Mouse (Mus musculus): ENCODE results near the gene Fam207a. TPM values are rescaled to one million over a fixed set of nuclear protein-coding genes. Genes with fewer than 3 reads are reported as not detected.

Gene Fam207a
- polyA plus RNA-seq, 1 experiment from 2014 or later: 42.2 TPM

DNA sequence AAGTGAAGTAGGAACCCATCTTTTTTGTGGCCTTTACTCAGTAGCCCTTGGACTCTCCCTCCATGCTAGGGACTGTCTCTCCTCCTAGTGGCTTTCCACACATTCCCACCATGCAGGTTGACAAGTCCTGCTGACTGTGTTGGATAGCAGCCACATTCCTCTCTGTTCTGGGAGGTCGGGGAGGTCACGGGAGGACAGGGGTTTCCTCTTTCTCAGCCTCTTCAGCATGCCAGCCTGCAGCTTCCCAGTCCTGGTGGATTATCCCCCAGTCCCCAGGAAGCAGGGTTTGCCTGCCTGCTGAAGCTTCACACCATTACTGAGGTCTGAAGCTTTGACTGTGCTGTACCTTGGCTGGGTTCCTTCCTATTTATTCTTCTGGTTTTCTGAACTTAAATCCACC, 67.8 kb downstream of the Fam207a start:
- Histone ChIP-seq H3K4me1 (ENCODE audit: control insufficient read depth, insufficient read depth, low read length) (0 out of 2 replicates have a peak, but pooled peaks cover 2% of the 10 kb centered on the region), H3K4me3 (ENCODE audit: low read depth, low read length) (no peak overlapping the region), H3K27ac (ENCODE audit: low read depth, low read length) (no peak overlapping the region), H3K36me3 (ENCODE audit: control insufficient read depth, insufficient read depth, low read length) (no peaks in the 10 kb centered on the region), H3K9me3 (ENCODE audit: control insufficient read depth, low read length) (peaks cover 4% of the 10 kb centered on the region; the same call in 1 of the 2 replicates), H3K27me3 (ENCODE audit: control insufficient read depth, insufficient read depth, low read length) (no peaks in the 10 kb centered on the region), H3K4me2 (no peak overlapping the region), H3K9ac (ENCODE audit: low read length) (no peak overlapping the region)
- ATAC-seq (ENCODE audit: low FRiP score) (no peak), DNase-seq (ENCODE audit: low spot score, missing footprints) (peak; percentile 81)
- 13% methylated on average over 2 of the region's 2 CpGs for WGBS

DNA sequence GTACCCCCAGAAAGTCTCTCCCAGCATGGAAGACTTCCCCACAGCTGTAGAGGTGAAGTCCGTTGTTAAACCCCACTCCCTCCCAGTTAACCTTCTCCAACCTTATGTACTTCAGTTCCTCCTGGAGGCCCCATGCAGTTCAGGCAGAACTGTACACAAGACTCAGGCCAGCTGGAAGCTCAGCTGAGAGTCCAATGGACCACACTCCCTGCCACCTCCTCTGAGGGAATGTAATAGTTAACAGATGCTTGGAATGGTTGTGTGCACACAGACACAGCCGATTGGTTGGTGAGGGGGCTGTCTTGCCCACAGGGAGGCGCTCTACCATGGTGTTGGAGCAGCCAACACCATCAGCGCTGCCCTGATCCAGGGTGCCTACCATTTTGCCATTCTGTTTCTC, 73.3 kb downstream of the Fam207a start:
- ATAC-seq (ENCODE audit: low FRiP score) (no peak), DNase-seq (ENCODE audit: low spot score, missing footprints) (peak; percentile 28)
- Histone ChIP-seq H3K9me3 (ENCODE audit: control insufficient read depth, low read length) (peaks cover 4% of the 10 kb centered on the region; the same call in 1 of the 2 replicates), H3K27me3 (ENCODE audit: control insufficient read depth, insufficient read depth, low read length) (no peaks in the 10 kb centered on the region), H3K4me1 (ENCODE audit: control insufficient read depth, insufficient read depth, low read length) (no peaks in the 10 kb centered on the region), H3K9ac (ENCODE audit: low read length) (no peak overlapping the region), H3K4me3 (ENCODE audit: low read depth, low read length) (no peak overlapping the region), H3K36me3 (ENCODE audit: control insufficient read depth, insufficient read depth, low read length) (no peaks in the 10 kb centered on the region), H3K27ac (ENCODE audit: low read depth, low read length) (no peak overlapping the region), H3K4me2 (no peak overlapping the region)
- WGBS: 78% methylated on average over 4 of the region's 4 CpGs

DNA sequence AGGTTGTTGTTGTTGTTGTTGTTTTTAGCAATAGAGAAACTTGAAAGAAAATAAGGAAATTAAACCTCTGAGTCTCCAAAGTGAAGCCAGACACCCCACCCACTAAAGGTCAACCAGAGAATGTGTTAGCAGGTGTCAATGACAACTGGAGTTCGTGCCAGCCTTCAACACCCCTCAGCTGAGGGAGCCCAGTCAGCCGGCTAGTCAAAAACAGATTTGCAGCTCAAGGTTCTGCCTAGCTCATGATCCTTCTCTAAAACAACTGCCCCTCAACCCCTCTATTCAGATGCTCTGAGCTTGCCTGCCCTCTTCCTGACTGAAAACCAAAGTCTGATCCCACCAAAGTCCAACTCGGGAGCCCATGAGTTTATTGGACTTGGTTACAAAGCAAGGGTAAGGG, 73.8 kb downstream of the Fam207a start:
- no peak overlapping the region for H3K4me3 ChIP-seq (ENCODE audit: low read depth, low read length)
- no peak overlapping the region for H3K27ac ChIP-seq (ENCODE audit: low read depth, low read length)
- no peaks in the 10 kb centered on the region for H3K4me1 ChIP-seq (ENCODE audit: control insufficient read depth, insufficient read depth, low read length)
- no peak overlapping the region for H3K9ac ChIP-seq (ENCODE audit: low read length)
- no peaks in the 10 kb centered on the region for H3K36me3 ChIP-seq (ENCODE audit: control insufficient read depth, insufficient read depth, low read length)
- 88% methylated on average over 3 of the region's 3 CpGs for WGBS
- peak; percentile 14 for DNase-seq (ENCODE audit: low spot score, missing footprints)
- ATAC-seq (ENCODE audit: low FRiP score): no peak
- H3K9me3 ChIP-seq (ENCODE audit: control insufficient read depth, low read length): peaks cover 4% of the 10 kb centered on the region; the same call in 1 of the 2 replicates
- H3K4me2 ChIP-seq: no peak overlapping the region
- no peaks in the 10 kb centered on the region for H3K27me3 ChIP-seq (ENCODE audit: control insufficient read depth, insufficient read depth, low read length)

DNA sequence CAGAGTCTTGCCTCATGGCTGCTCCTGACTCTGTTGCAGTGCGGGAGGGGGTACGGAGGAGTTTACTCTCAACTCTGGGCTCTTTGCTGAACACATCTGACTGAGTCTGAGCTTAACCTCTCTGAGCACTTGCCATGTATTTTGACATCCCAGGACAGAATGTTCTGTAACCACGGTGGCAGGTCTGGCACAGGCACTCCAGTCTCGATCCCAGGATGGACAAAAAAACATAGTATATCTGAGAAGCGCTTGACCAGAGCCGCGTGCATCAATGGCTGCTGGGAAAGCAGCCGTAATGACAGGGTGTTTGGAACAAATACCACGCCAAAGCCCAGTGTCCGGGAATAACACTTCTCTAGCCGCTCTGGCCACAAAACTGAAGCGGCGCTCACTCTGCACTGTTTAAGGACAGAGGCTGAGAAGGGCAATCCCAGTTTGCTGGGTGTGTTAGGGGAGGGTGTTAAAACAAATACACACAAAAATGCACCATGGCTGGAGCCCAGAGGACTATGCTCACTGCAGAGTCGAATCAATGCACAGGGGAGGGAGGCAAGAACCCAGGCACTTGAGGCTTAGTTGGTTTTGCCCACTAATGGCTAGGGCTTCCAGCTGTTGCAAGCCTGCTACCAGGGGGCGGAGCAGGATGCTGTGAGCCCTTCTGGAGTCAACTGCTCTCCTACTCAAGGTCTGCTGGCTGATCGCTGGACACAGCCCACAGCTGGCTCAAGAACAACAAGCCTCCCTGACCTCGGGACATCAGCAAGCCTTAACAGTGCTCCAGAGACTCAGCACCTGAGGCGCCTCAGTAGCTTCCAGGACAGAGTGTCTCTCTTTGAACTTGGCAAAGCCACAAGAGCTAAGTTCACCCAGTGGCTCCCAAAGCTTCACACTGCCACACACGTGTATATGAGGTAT, 74.5 kb downstream of the Fam207a start:
- WGBS: 73% methylated on average over 19 of the region's 19 CpGs
- no peak overlapping the region for H3K4me3 ChIP-seq (ENCODE audit: low read depth, low read length)
- H3K27ac ChIP-seq (ENCODE audit: low read depth, low read length): no peak overlapping the region
- no peaks in the 10 kb centered on the region for H3K4me1 ChIP-seq (ENCODE audit: control insufficient read depth, insufficient read depth, low read length)
- no peak overlapping the region for H3K9ac ChIP-seq (ENCODE audit: low read length)
- H3K36me3 ChIP-seq (ENCODE audit: control insufficient read depth, insufficient read depth, low read length): no peaks in the 10 kb centered on the region
- DNase-seq (ENCODE audit: low spot score, missing footprints) (peak; percentile 70), ATAC-seq (ENCODE audit: low FRiP score) (no peak)
- no peaks in the 10 kb centered on the region for H3K27me3 ChIP-seq (ENCODE audit: control insufficient read depth, insufficient read depth, low read length)
- no peak overlapping the region for H3K4me2 ChIP-seq
- H3K9me3 ChIP-seq (ENCODE audit: control insufficient read depth, low read length): peaks cover 4% of the 10 kb centered on the region; the same call in 1 of the 2 replicates

DNA sequence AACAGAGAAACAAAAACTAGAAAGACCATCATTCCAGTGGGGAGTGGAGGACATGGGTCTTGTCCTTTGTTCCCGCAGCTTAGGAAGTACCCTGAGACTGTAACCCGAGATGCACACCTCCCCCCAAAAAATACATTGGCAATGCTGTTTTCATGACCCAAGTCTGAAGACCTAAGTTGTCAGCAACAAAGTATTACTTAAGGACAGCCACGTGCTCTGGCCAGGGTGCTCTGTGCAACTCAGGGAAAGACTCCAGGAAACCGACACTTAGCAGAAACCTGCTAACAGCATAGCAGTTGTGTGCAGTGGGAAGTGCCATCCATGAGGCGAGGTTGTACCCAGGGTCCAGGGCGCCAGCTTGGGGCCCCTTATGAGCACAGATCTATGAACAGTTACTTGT, 75.3 kb downstream of the Fam207a start:
- DNase-seq (ENCODE audit: low spot score, missing footprints) (peak; percentile 77), ATAC-seq (ENCODE audit: low FRiP score) (no peak)
- Histone ChIP-seq H3K9me3 (ENCODE audit: control insufficient read depth, low read length) (peaks cover 4% of the 10 kb centered on the region; the same call in 1 of the 2 replicates), H3K36me3 (ENCODE audit: control insufficient read depth, insufficient read depth, low read length) (no peaks in the 10 kb centered on the region), H3K4me1 (ENCODE audit: control insufficient read depth, insufficient read depth, low read length) (no peaks in the 10 kb centered on the region), H3K9ac (ENCODE audit: low read length) (no peak overlapping the region), H3K27me3 (ENCODE audit: control insufficient read depth, insufficient read depth, low read length) (no peaks in the 10 kb centered on the region), H3K4me2 (no peak overlapping the region), H3K27ac (ENCODE audit: low read depth, low read length) (no peak overlapping the region), H3K4me3 (ENCODE audit: low read depth, low read length) (no peak overlapping the region)
- 65% methylated on average over 6 of the region's 6 CpGs for WGBS

DNA sequence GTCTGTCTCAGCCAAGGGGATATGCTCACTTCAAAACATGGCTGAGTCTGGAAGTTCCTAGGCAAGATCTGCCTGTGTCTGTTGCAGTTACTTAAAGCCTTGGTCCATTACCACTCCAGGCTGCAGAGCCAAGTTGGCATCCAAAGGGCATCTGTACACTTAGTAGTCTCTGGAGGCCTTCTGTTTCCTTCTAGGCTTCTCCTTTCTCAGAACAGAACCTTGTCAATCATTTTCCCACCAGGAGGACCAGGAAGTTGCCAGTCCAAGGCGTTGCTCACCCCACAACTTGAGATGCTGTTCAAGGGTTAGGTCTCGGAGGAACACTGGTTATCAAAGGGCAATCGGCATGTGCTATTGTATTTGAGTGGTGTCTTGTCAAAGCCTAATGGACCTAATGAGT, 76.6 kb downstream of the Fam207a start:
- H3K27me3 ChIP-seq (ENCODE audit: control insufficient read depth, insufficient read depth, low read length): no peaks in the 10 kb centered on the region
- H3K36me3 ChIP-seq (ENCODE audit: control insufficient read depth, insufficient read depth, low read length): no peaks in the 10 kb centered on the region
- DNase-seq (ENCODE audit: low spot score, missing footprints) (peak; percentile 79), ATAC-seq (ENCODE audit: low FRiP score) (no peak)
- no peak overlapping the region for H3K4me2 ChIP-seq
- no peaks in the 10 kb centered on the region for H3K4me1 ChIP-seq (ENCODE audit: control insufficient read depth, insufficient read depth, low read length)
- no peaks in the 10 kb centered on the region for H3K9me3 ChIP-seq (ENCODE audit: control insufficient read depth, low read length)
- WGBS: 88% methylated on average over 3 of the region's 3 CpGs
- no peak overlapping the region for H3K4me3 ChIP-seq (ENCODE audit: low read depth, low read length)
- no peak overlapping the region for H3K27ac ChIP-seq (ENCODE audit: low read depth, low read length)
- no peak overlapping the region for H3K9ac ChIP-seq (ENCODE audit: low read length)

DNA sequence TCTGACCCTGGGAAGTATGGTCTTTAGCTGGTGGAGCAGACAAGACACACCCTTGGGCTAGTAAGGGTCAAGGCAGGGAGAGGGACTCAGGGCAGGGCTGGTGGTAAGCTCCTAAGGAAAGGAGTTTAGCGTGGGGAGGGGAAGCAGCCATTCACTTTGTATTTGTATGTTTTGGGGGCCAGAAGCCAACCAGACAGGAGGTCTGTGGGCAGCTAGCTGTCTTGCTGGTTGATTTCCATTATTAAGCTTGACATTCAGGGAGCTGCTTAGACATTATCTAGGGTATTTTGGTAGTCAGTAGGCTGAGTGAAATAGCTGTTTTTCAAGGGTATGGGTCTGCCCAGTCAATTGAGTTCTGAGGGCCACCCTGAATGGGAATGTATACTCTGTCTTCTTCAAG, 77.6 kb downstream of the Fam207a start:
- Histone ChIP-seq H3K27me3 (ENCODE audit: control insufficient read depth, insufficient read depth, low read length) (no peaks in the 10 kb centered on the region), H3K9ac (ENCODE audit: low read length) (no peak overlapping the region), H3K4me2 (no peak overlapping the region), H3K27ac (ENCODE audit: low read depth, low read length) (no peak overlapping the region), H3K4me3 (ENCODE audit: low read depth, low read length) (no peak overlapping the region), H3K36me3 (ENCODE audit: control insufficient read depth, insufficient read depth, low read length) (no peaks in the 10 kb centered on the region), H3K4me1 (ENCODE audit: control insufficient read depth, insufficient read depth, low read length) (no peaks in the 10 kb centered on the region), H3K9me3 (ENCODE audit: control insufficient read depth, low read length) (no peaks in the 10 kb centered on the region)
- DNase-seq (ENCODE audit: low spot score, missing footprints) (peak; percentile 45), ATAC-seq (ENCODE audit: low FRiP score) (no peak)
- 78% methylated on average over 1 of the region's 1 CpGs for WGBS

Other genes with a start within 250 kb of the Fam207a start
- 5.8 and 7.4 TPM in 2 replicates for gene Adarb1, start 97.5 kb downstream of the Fam207a start, polyA plus RNA-seq (2014; fragmentation: Nextera tagmentation; extraction: Ambion mirVana)
- gene Itgb2, start 14.5 kb upstream of the Fam207a start, polyA plus RNA-seq (2014; fragmentation: Nextera tagmentation; extraction: Ambion mirVana): 0.57 and 0.59 TPM in 2 replicates
- gene Pttg1ip, start 65.9 kb upstream of the Fam207a start, polyA plus RNA-seq (2014; fragmentation: Nextera tagmentation; extraction: Ambion mirVana): 68.5 and 73.2 TPM in 2 replicates
- gene Sumo3, start 90.3 kb upstream of the Fam207a start, polyA plus RNA-seq (2014; fragmentation: Nextera tagmentation; extraction: Ambion mirVana): 338 and 353 TPM in 2 replicates
- 2.4 TPM in 1 of 2 replicates, not detected in the other for gene Gm49325, start 90.4 kb upstream of the Fam207a start, polyA plus RNA-seq (2014; fragmentation: Nextera tagmentation; extraction: Ambion mirVana)
- 42.8 and 47.6 TPM in 2 replicates for gene Ube2g2, start 106.5 kb upstream of the Fam207a start, polyA plus RNA-seq (2014; fragmentation: Nextera tagmentation; extraction: Ambion mirVana)
- 0.72 and 1.2 TPM in 2 replicates for gene Tspear, start 170.8 kb upstream of the Fam207a start, polyA plus RNA-seq (2014; fragmentation: Nextera tagmentation; extraction: Ambion mirVana)
- not detected in 2 replicates for gene Gm19402, start 175.0 kb upstream of the Fam207a start, polyA plus RNA-seq (2014; fragmentation: Nextera tagmentation; extraction: Ambion mirVana)
- not detected in 2 replicates for gene Gm9508, start 181.4 kb upstream of the Fam207a start, polyA plus RNA-seq (2014; fragmentation: Nextera tagmentation; extraction: Ambion mirVana)
- not detected in 2 replicates for gene Gm10272, start 190.8 kb upstream of the Fam207a start, polyA plus RNA-seq (2014; fragmentation: Nextera tagmentation; extraction: Ambion mirVana)
- not detected in 2 replicates for gene Gm10024, start 195.7 kb upstream of the Fam207a start, polyA plus RNA-seq (2014; fragmentation: Nextera tagmentation; extraction: Ambion mirVana)
- gene Gm10142, start 200.0 kb upstream of the Fam207a start, polyA plus RNA-seq (2014; fragmentation: Nextera tagmentation; extraction: Ambion mirVana): not detected in 2 replicates
- gene Krtap12-1, start 204.8 kb upstream of the Fam207a start, polyA plus RNA-seq (2014; fragmentation: Nextera tagmentation; extraction: Ambion mirVana): not detected in 2 replicates
- gene Gm10100, start 210.7 kb upstream of the Fam207a start, polyA plus RNA-seq (2014; fragmentation: Nextera tagmentation; extraction: Ambion mirVana): not detected in 2 replicates
- not detected in 2 replicates for gene Gm18596, start 226.9 kb upstream of the Fam207a start, polyA plus RNA-seq (2014; fragmentation: Nextera tagmentation; extraction: Ambion mirVana)
- gene Gm9736, start 235.6 kb upstream of the Fam207a start, polyA plus RNA-seq (2014; fragmentation: Nextera tagmentation; extraction: Ambion mirVana): not detected in 2 replicates
- not detected in 2 replicates for gene Gm3233, start 243.9 kb upstream of the Fam207a start, polyA plus RNA-seq (2014; fragmentation: Nextera tagmentation; extraction: Ambion mirVana)